Mouse (Mus musculus): ENCODE data around the gene Fn3k.

Fn3k gene

DNA sequence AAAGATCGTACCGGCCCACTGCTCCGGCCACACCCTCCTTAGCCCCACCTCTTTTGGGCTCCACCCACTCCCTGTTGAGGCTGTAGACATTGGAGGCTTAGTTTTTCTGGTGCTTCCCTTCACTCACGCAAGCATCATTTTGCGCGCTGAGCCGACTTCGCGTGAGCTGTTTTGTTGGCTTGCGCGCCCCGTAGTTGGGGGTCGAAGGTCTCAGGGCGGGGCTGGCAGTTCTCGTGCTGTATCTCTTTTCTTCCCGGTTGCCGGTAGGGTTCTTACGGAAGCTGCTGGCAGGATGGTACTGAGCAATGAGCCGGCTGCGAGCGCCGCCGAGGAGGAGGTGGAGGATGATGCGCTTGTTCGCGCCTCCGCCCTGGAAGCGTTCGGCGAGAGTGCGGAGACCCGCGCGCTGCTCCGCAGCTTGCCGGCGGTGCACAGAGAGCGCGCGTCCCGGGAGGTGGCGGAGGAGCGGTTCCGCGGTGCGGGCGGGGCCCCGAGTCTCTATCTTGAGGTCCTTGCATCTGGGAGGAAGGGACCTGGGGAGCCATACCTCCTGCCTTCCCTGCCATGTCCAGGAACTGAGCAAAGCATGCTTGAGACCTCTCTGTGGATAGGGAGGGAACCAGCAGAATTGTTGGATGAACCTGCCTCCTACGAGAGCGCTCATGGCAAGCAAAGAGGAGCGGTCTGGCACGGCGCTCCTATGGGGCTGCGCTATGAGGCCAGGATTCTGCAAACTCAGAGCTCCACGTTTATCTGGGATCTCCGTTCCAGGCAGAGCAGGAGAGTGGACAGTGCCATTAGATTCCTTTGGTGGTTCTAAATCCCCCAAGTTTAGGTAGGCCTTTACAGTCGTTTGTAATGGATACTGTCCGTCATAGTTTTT lies 17.3 kb downstream of the Fn3k start, which contains the start of gene Tbcd:
Tbcd (plus strand) TSS at position 197 of the 883 bp plus-strand sequence.
- peak; percentile 92 for DNase-seq (ENCODE audit: low read depth)

DNA sequence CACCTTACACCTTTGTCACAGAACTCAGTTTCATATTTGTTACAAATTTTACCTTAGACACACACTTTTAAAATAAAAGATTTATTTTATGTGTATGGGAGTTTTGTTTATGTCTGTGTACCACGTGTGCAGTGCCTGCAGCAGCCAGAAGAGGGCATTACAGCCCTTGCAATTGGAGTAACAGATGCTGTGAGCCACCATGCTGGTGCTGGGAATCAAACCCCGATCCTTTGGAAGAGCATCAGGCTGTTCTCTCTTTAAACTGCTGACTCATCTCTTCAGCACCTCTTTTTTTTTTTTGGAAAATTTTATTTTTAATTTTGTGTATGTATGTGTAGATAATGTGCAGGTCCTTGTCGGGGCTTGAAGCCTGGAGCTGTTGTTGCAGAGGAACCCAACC lies 23.2 kb downstream of the Fn3k start:
- DNase-seq (ENCODE audit: low read depth), result no peak

DNA sequence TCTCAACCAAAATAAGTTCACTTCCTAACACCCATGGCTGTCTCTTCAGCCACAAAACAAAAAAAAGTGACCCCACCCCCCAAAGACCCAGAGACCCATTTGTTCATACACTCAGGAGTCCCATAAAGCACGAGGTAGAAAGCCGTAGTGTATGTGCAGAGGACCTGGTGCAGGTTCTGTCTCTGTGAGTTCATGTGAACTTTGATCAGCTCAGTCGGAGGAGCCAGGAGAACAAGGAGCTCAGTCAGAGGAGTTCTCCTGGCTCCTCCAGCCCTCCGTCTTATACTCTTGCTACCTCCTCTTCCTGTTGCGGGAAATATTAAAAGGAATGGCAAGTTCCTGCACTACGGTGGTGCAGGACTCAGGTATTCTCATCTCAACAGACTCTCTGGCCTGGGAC lies 32.7 kb downstream of the Fn3k start:
- no peak for DNase-seq (ENCODE audit: low read depth)

DNA sequence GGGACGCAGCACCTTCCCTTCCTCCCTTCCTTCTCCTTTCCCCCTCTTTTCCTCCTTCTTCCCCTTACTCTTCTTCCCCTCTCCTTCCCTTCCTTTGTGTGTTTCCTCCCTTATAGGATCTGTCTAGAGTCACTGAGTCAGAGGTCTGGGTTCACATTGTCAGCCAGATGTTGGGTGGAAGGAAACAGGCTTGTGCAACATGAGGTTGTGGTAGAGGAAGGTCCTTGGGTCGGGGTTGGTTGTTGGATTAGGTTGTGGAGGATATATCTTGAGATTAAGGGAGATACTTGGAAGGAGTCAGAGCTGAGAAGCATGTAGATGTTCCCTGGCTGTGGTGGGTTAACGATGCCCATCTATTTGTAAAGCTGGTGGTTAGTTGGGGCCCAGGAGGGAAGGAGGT lies 40.1 kb downstream of the Fn3k start:
- no peak for DNase-seq (ENCODE audit: low read depth)

DNA sequence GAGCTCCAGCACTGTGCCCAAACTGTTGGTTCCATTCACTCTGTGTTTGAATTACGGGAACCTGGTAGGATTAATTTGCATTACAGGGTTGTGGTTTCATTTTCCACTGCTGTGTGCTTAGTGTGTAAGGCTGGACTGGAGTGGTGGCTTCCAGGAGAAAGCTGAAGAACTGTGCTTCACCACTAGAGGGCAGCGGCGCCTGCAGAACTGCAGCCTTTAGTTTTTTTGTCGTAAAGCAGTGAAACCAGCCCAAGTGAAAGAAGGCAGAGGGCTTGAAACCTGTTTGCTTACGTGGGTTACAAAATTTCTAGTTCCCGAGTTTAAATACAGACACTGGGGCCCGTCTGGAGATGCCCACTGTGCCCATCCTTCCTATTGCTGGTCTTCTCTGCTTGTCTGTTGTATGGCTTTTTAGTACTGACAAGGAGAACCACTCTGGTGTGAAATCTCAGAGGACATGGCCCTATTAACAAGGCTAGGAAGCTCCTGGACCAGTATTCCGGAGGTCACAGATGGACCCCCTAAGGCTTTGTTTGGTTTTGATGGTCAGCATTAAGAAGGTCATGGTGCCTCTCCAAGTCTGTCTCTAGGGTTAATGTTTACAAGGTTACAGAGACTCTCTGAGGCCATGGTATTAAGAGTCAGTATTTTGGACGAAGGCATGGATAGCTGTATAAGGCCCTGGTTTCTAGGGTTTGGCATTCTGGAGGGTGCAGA lies 41.1 kb downstream of the Fn3k start:
- DNase-seq (ENCODE audit: low read depth), result peak; percentile 50

DNA sequence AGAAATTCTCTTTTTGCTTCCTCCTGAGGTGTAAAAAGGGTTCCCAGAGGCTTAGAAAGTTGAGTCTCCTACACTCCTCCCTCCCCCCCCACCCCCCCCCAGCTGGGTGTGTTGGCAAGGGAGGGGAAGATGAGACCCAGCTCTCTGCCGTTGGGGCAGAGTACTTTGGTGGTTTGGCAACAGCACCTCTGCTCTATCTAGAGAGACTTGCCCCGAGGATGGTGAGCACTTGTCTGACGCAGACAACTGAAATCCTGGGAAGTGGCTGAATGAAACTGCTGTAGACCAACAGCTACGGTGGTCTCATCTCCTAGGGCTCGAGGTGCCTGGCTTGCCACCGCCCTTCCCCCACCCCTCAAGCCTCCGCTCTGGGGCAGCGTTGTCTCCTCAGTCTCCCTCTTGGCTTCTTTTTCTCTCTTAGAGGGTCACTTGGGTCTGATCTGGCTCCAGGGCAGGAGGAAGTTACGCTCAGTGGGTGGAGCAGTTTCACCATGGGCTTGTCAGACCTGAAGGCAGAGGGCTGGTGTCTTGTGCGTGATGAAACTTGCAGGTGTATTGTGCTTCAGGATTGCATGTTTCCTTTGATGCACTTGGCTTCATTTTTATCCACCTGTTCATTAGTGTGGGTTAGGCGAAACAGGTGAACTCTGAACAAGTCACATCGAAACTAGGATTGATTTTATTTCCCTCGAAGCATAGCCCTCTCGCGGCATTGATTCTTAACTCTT lies 44.9 kb downstream of the Fn3k start:
- no peak for DNase-seq (ENCODE audit: low read depth)

DNA sequence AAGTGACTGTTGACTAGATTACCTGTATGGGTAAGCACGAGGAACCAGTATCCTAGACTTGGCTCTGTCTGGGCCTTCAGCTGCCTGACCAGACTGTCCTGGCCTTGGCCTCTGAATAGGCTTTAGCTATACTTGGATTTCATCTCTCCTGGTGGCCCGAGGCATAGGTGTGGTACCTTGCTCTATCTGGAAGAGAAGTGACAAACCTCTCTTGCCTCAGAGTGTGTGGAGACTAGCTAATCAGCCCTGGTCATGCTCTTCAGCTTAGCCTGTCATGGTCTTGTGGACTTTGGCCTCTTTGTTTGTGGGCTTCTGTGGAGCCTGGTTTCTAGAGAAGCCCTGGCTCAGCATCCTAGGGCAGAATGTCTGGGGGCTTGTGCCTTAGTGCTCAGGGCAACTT lies 46.4 kb downstream of the Fn3k start:
- DNase-seq (ENCODE audit: low read depth), result no peak

DNA sequence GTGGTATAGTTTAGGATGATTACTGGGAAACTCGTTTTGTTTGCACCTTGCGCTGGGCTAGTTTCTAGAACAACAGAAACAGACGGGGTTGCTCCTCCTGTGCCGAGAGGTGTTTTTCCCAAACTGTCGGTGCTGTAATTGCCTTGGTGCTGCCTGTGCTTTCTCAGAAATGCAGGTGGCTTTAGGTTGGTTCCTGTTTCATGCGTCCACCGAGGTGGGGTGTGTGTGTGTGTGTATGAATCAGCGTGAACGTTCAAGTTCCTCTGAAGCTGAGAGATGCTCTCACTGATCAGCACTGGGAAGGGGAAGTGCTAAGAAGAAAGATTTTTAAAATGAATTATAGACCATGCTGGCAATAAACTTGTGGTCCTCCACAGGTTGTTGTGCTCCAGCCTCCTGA lies 51.2 kb downstream of the Fn3k start:
- no peak for DNase-seq (ENCODE audit: low read depth)

DNA sequence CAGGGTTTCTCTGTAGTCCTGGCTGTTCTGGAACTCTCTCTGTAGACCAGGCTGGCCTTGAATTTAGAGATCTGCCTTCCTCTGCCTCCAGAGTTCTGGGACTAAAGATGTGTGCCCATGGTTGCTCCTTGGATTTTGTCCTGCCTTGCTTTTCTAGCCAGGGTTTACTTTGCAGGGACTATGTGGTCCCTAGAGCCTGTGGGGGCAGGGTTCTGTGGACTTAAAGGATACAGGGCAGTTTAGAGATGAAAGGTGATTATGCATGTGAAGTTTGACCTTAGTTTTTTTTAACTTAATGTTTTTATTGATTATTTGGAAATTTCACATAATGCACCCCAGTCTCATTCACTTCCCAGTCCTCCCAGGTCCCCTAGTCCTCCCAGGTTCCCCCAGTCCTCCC lies 55.9 kb downstream of the Fn3k start:
- DNase-seq (ENCODE audit: low read depth), result no peak

All from c-Kit-positive CD71-negative TER-119-negative erythroid progenitor cells, embryonic 14.5 days (primary cell).